Mouse (Mus musculus) CH12.LX (cell line): Measurements from ENCODE around the gene Syncrip.

ENCODE experiments used
- CHD1 ChIP-seq: IDR thresholded peaks from 2 replicates; pipeline ENCODE4 v1.6.1; 2012; ENCODE audit warnings: low read depth, low read length, improper control_type of control experiment, inconsistent platforms
- CTCF ChIP-seq, 2 experiments: IDR thresholded peaks in 1 of 2; conservative IDR thresholded peaks in 1 of 2; 2 replicates each; pipeline ENCODE4 v1.5.1; 2011 to 2012; ENCODE audit warnings: low read depth in 2 of 2, low read length in 2 of 2, improper control_type of control experiment in 1 of 2, inconsistent platforms in 1 of 2, mild to moderate bottlenecking in 1 of 2, moderate library complexity in 1 of 2
- HCFC1 ChIP-seq: IDR thresholded peaks from 2 replicates; pipeline ENCODE4 v1.6.1; 2012; ENCODE audit warnings: low read depth, mild to moderate bottlenecking, inconsistent platforms, low read length, improper control_type of control experiment
- JUND ChIP-seq: conservative IDR thresholded peaks from 2 replicates; pipeline ENCODE4 v1.6.1; 2011; ENCODE audit warnings: low read depth, low read length, improper control_type of control experiment
- MAFK ChIP-seq: IDR thresholded peaks from 2 replicates; pipeline ENCODE4 v1.6.1; 2011; ENCODE audit warnings: low read length, improper control_type of control experiment; ENCODE audit not compliant: insufficient replicate concordance
- MYC ChIP-seq: IDR thresholded peaks from 2 replicates; pipeline ENCODE4 v1.6.1; 2011; ENCODE audit warnings: low read depth, mild to moderate bottlenecking, improper control_type of control experiment, low read length
- POLR2A ChIP-seq: IDR thresholded peaks from 2 replicates; pipeline ENCODE4 v1.6.1; 2011; ENCODE audit warnings: low read depth, mild to moderate bottlenecking, improper control_type of control experiment, low read length
- SMC3 ChIP-seq: IDR thresholded peaks from 2 replicates; pipeline ENCODE4 v1.6.1; 2011; ENCODE audit warnings: low read depth, low read length, improper control_type of control experiment
- TBP ChIP-seq: conservative IDR thresholded peaks from 2 replicates; pipeline ENCODE4 v1.6.1; 2011; ENCODE audit warnings: low read depth, low read length, improper control_type of control experiment
- TCF12 ChIP-seq: IDR thresholded peaks from 2 replicates; pipeline ENCODE4 v1.6.1; 2014; ENCODE audit warnings: low read depth, mild to moderate bottlenecking, inconsistent platforms, low read length, improper control_type of control experiment
- USF1 ChIP-seq: IDR thresholded peaks from 2 replicates; pipeline ENCODE4 v1.6.1; 2014; ENCODE audit warnings: low read depth, mild to moderate bottlenecking, inconsistent platforms, low read length, improper control_type of control experiment
- ZMIZ1 ChIP-seq: IDR thresholded peaks from 2 replicates; pipeline ENCODE4 v1.6.1; 2012; ENCODE audit warnings: low read depth, mild to moderate bottlenecking, inconsistent platforms, low read length, improper control_type of control experiment

GRCm38 (mm10) chr9:88522569-88523334 lies 40.4 kb upstream of the Syncrip start:
- peak; percentile 98 for TF ChIP-seq TBP
- TF ChIP-seq POLR2A = peak; percentile 100
- peak; percentile 99 for TF ChIP-seq ZMIZ1
- peak; percentile 65 for TF ChIP-seq TCF12
- peak; percentile 67 for TF ChIP-seq HCFC1
- peak in 1 of 2 experiments; percentile 44; a peak in 2 of 4 replicates for TF ChIP-seq CTCF (conservative IDR thresholded peaks at IDR 0.05 in 1 of 2, IDR thresholded peaks at IDR 0.05 in 1 of 2; ENCODE audit: low read depth in 2 of 2, low read length in 2 of 2)
- TF ChIP-seq SMC3 = 0 out of 2 replicates have a peak, but pooled peaks have one; percentile 10
- TF ChIP-seq MYC = peak; percentile 64
- TF ChIP-seq MAFK = no peak
- TF ChIP-seq USF1 = no peak
- 0 out of 2 replicates have a peak, but pooled peaks have one; percentile 22 for TF ChIP-seq CHD1
- TF ChIP-seq JUND = no peak
